Mouse (Mus musculus): ENCODE measurements at regions not wholly inside any gene's neighbourhood (a gene's known extent, or its start where the extent isn't known, plus 50 kb on each side); places are given as distances from the start of the nearest gene placed in this dataset.
A peak's percentile ranks its signal among the peaks of the same experiment; 100 is the strongest.
"Not testable (repeated sequence)": the region's sequence is repeated elsewhere in the genome, so short reads cannot be mapped to it uniquely, and the experiment has no call there.

DNA sequence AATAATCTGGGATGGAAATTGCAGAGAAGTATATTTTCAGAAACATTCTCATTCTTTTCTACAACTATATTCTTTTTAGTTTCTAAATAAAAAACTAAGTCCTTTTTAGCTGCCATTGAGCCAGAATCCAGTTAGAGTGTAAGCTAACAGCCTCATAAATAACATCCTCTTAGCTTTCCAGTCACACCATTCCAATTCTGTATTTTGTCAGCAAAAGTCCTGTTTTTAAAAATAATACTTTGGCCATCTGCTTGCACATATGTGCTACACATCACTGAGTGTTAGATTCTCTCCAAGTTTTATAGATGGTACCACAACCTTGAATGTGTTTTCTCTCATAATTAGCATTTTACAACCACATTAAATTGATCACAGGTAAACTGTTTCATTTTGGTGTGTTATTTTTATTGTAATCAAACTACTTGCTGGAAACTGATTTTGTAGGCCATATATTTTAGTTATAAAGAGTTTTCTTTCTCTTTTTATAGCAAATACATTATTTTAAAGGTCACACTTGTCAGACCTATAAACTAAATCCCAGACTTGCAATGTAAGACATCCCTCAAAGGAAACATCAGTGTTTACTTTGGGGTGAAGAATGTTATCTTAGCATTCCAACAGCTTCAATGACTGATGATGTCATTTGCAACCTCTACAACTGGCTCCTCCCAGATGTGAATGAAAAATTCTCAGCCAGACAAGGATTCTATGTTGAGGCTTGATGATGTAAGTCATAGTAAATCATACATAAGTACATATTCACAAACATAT, 1878.9 kb upstream of the Flrt2 start:
- ATAC-seq (replicated peaks) = peak; percentile 51; the same call in 1 of the 2 replicates
- no peaks in the 10 kb centered on the region for H3K36me3 ChIP-seq

DNA sequence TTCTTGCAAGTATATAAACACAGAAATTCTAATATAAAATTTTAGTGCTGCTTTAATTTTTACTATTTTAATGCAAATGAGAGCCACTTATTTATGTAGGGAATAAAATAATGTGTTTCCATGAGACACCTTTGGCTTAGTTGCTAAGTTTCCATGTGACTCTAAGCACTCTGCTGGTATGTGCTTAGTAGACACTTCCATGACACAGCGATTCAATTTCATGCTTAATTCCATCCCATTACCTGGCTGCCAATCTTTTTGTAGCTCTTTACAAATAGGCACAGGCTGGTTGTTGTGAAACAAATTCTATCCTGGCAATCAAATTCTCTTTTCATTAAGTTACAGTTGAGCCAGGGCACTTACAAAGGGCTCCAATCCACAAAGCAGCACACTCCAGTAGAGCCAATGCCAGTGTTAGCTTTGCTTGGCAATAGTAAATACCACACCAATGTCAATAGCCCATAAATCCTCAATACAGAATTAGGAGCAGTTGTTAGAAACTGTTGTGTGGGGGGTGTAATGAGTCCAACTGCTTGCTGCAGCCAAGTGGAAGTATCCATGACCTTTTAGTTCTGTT, 1841.0 kb upstream of the Flrt2 start:
- no peaks in the 10 kb centered on the region for H3K27me3 ChIP-seq
- no peak overlapping the region for H3K27ac ChIP-seq (replicated peaks)
- no peak overlapping the region for H3K9ac ChIP-seq (replicated peaks)
- no peaks in the 10 kb centered on the region for H3K9me3 ChIP-seq
- ATAC-seq (replicated peaks) = peak; percentile 92
- no peak overlapping the region for H3K4me3 ChIP-seq
- WGBS = 18% methylated on average over 1 of the region's 1 CpGs
- no peak overlapping the region for H3K4me2 ChIP-seq (replicated peaks)
- H3K36me3 ChIP-seq = no peaks in the 10 kb centered on the region
- H3K4me1 ChIP-seq = peaks cover 9% of the 10 kb centered on the region; the same call in 1 of the 2 replicates

More for the DNA sequence above, 1878.9 kb upstream of the Flrt2 start:
- Histone ChIP-seq H3K27ac (replicated peaks) (no peak overlapping the region), H3K4me1 (no peaks in the 10 kb centered on the region), H3K27me3 (no peaks in the 10 kb centered on the region), H3K9me3 (no peaks in the 10 kb centered on the region), H3K9ac (replicated peaks) (no peak overlapping the region), H3K4me3 (no peak overlapping the region), H3K4me2 (replicated peaks) (no peak overlapping the region)

DNA sequence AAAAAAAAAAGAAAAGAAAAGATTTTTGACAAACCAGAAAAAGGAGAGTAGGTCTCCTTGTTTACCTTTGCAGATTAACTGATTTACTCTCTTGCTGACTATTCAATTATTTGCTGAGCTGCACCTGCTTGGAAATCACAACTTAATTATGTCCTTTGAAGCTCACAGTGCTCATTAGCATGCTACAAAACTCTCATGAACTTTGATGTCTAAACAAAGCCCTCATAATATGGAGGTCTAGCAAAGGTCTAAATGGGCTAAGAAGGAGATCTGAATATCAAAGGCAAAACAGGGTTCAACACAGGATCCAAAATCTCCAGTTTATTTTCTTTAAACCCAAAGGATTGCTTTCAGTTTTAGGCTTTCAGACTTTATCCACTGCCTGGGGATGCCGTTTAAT, 1840.4 kb upstream of the Flrt2 start:
- 4% methylated on average over 1 of the region's 1 CpGs for WGBS
- Histone ChIP-seq H3K9ac (replicated peaks) (no peak overlapping the region), H3K4me3 (no peak overlapping the region), H3K4me2 (replicated peaks) (no peak overlapping the region), H3K4me1 (peaks cover 9% of the 10 kb centered on the region; the same call in 1 of the 2 replicates), H3K27ac (replicated peaks) (no peak overlapping the region), H3K9me3 (no peaks in the 10 kb centered on the region), H3K27me3 (no peaks in the 10 kb centered on the region), H3K36me3 (no peaks in the 10 kb centered on the region)
- ATAC-seq (replicated peaks) = 0 out of 2 replicates have a peak, but pooled peaks have one; percentile 41

DNA sequence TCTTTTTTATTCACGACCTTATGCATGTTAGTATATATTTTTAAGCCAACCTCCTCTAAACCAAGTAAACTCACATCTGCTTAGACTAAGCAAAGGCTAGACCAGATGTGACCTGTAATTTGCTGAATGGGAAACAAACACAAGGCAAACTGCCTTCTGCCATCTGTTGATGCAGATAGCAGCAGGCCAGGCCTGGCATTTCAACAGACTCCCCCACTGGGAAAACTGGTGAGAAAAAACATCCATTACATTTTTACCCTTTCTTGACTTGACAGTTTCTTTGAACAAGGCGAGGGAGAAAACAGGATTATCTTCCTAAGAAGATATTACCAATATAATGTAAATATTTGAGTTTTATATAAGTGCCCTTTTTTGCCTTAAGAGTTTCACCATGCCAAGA, 1806.1 kb upstream of the Flrt2 start:
- no peak overlapping the region for H3K4me2 ChIP-seq (replicated peaks)
- H3K9me3 ChIP-seq = no peaks in the 10 kb centered on the region
- no peak overlapping the region for H3K4me3 ChIP-seq
- H3K36me3 ChIP-seq = no peaks in the 10 kb centered on the region
- ATAC-seq (replicated peaks) = no peak
- no peaks in the 10 kb centered on the region for H3K27me3 ChIP-seq
- no peak overlapping the region for H3K9ac ChIP-seq (replicated peaks)
- H3K27ac ChIP-seq (replicated peaks) = no peak overlapping the region
- 70% methylated on average over 2 of the region's 2 CpGs for WGBS
- no peaks in the 10 kb centered on the region for H3K4me1 ChIP-seq

DNA sequence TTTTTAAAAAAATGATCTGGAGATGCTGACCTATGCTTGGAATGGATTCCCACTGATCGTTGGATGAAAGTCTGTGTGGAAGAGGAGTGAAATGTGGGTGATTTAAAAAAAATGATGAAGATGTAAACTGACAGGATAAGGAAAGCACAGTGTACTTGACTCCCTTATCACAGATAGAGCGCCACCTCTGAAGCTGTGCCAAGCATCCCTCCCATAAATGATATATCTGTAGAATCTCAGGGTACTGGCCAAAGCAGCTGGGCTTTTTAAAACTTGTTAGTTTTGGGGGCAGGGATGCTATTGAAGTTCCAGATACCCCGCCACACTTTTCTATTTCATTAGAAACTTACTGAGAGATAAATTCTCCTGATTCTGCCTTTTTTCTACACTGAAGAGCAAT, 1801.9 kb upstream of the Flrt2 start:
- no peaks in the 10 kb centered on the region for H3K27me3 ChIP-seq
- no peak overlapping the region for H3K4me2 ChIP-seq (replicated peaks)
- no peak overlapping the region for H3K4me3 ChIP-seq
- H3K9ac ChIP-seq (replicated peaks) = no peak overlapping the region
- no peak for ATAC-seq (replicated peaks)
- H3K27ac ChIP-seq (replicated peaks) = no peak overlapping the region
- no peaks in the 10 kb centered on the region for H3K4me1 ChIP-seq
- 94% methylated on average over 3 of the region's 3 CpGs for WGBS
- H3K9me3 ChIP-seq = no peaks in the 10 kb centered on the region
- no peaks in the 10 kb centered on the region for H3K36me3 ChIP-seq

DNA sequence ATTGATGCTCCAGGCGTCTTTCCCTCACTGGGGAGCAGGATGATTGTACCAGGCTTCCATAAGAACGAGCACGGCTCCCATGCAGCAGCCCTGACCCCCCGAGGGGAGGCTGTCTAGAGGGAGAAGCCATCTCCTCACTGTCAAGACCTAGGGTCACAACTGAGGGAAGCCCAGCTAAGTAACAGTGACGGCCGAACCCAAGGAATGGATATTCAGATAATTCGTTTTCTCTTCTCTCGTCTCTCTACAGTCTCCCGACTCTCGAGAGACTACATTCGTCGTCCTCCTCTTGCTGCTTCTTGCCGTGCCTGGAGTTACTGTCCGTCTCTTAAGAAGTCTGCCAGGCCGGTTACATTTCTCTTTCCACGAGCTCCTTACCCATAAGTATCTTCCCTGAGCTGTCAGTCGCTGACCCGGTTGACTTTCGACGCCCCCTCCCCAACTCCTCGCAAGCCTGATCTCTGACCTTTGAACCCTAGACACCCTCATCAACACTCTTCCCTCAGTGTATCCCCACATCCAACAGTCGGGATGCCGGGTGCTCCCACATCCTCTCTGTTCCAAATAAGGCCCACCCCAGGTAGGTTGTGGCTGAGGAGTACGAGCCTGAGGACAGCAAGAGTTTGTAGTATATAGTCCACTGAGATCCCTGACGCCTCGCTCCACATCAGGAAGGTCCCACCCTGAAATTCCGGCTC, 1763.3 kb upstream of the Flrt2 start:
- peak; percentile 89 for ATAC-seq (replicated peaks)
- not testable (repeated sequence) for H3K4me2 ChIP-seq (replicated peaks); H3K27ac ChIP-seq (replicated peaks); H3K4me1 ChIP-seq; H3K4me3 ChIP-seq; H3K9me3 ChIP-seq; H3K36me3 ChIP-seq; H3K27me3 ChIP-seq; H3K9ac ChIP-seq (replicated peaks)
- WGBS = 91% methylated on average over 2 of the region's 27 CpGs

DNA sequence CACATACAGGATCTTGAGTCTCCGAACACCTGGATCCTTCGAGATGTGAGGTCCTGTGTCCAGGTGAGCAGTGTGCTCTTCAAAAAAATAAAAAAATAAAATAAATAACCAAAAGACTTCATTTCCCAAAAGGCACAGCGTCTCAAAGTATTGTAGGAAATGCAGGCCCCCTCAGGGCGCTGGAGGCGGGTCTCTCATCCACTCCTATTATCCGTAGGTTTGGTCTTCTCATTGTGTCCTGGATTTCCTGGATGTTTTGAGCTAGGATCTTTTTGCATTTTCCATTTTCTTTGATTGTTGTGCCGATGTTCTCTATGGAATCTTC, 1762.8 kb upstream of the Flrt2 start:
- not testable (repeated sequence) for H3K27ac ChIP-seq (replicated peaks); H3K4me1 ChIP-seq; H3K36me3 ChIP-seq; H3K4me2 ChIP-seq (replicated peaks); H3K9ac ChIP-seq (replicated peaks); H3K27me3 ChIP-seq; H3K9me3 ChIP-seq; H3K4me3 ChIP-seq
- peak; percentile 64 for ATAC-seq (replicated peaks)
- WGBS = 90% methylated on average over 5 of the region's 7 CpGs

DNA sequence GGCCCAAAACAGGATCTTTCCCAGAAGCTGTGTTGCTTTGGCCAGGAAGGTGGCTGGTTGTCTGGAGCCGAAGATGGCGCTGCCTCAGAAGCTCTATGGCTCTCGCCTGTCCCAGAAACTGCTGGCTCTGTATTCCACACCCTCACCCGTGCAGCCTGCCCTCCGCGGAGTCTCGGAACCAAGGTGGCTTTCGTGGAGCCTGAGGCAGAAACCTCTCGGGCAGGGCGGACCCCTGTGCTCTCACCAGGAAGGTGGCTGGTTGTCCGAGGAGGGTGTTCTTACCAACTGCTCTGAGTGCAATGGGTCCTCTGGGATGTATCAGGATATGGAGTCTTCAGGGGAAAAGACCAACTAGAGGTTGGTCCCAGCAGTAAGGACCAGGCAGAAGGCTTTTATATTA, 1761.8 kb upstream of the Flrt2 start:
- not testable (repeated sequence) for H3K4me2 ChIP-seq (replicated peaks); H3K36me3 ChIP-seq; H3K27me3 ChIP-seq; H3K4me1 ChIP-seq; ATAC-seq (replicated peaks); H3K9me3 ChIP-seq; H3K4me3 ChIP-seq; H3K27ac ChIP-seq (replicated peaks); H3K9ac ChIP-seq (replicated peaks)
- WGBS = 93% methylated on average over 11 of the region's 11 CpGs

DNA sequence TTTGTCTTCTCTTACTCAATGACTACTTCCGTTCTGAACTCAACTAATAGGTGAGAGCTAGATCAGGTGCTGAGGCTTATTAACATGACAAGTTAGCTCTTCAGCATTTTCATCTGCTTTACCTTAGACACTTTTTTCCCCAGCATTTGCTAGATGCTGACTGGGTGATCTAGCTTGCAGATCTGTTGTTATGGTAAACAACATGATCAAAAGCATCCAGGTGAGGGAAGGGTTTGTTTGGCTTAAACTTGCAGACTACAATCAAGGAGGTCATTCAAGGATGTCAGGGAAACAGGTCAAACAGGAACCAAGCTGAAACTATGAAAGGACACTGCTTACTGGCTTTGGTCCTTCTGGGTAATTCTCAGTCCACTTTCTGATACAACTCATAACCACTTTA, 1731.2 kb upstream of the Flrt2 start:
- WGBS = 91% methylated on average over 1 of the region's 1 CpGs
- no peak overlapping the region for H3K27ac ChIP-seq (replicated peaks)
- H3K36me3 ChIP-seq = no peaks in the 10 kb centered on the region
- no peak for ATAC-seq (replicated peaks)
- no peaks in the 10 kb centered on the region for H3K4me1 ChIP-seq
- H3K9ac ChIP-seq (replicated peaks) = no peak overlapping the region
- no peaks in the 10 kb centered on the region for H3K9me3 ChIP-seq
- H3K4me3 ChIP-seq = no peak overlapping the region
- H3K4me2 ChIP-seq (replicated peaks) = no peak overlapping the region
- no peaks in the 10 kb centered on the region for H3K27me3 ChIP-seq

DNA sequence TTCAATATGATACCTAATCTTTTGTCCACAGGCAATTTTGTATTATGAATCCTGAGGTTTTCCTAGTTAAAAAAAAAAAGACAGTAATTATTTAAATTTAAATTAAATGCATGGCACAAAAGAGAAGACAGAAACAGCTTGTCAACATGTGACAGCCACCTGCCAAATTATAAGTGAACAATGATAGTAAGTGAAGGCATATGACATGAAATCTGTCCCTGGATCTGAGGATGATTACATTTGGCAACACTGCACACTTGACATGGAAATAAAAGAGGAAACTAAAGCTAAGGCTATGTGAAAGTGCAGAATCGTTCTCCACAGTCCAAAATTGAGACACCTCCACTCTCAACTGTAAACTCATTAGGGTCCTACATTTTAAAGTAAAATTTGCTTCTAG, 1710.7 kb upstream of the Flrt2 start:
- Histone ChIP-seq H3K9me3 (no peaks in the 10 kb centered on the region), H3K27me3 (no peaks in the 10 kb centered on the region), H3K4me1 (no peaks in the 10 kb centered on the region), H3K4me2 (replicated peaks) (no peak overlapping the region), H3K36me3 (no peaks in the 10 kb centered on the region), H3K27ac (replicated peaks) (no peak overlapping the region), H3K4me3 (no peak overlapping the region), H3K9ac (replicated peaks) (no peak overlapping the region)
- 41% methylated on average over 1 of the region's 1 CpGs for WGBS
- ATAC-seq (replicated peaks) = peak; percentile 63; the same call in 1 of the 2 replicates

DNA sequence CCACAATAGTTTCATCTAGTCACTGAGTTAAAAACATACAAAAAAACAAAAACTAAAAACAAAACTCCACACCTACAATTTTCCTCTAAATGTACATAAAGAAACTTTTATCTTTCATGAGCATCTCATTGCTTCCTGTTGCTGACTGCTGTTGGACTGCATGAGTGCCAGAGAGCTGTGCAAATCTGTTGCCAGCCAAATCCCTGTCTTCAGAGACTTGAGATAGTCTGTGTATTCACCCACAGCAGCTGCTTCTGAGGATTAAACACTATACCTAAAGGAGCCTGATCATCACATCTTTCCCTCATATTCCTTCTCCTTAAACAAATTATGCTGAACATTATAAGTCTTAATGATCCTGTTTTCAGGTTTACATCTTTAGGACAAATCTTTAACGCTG, 1700.5 kb upstream of the Flrt2 start:
- Histone ChIP-seq H3K36me3 (no peaks in the 10 kb centered on the region), H3K9me3 (no peaks in the 10 kb centered on the region), H3K4me2 (replicated peaks) (no peak overlapping the region), H3K4me3 (no peak overlapping the region), H3K4me1 (no peaks in the 10 kb centered on the region), H3K9ac (replicated peaks) (no peak overlapping the region), H3K27me3 (no peaks in the 10 kb centered on the region), H3K27ac (replicated peaks) (no peak overlapping the region)
- no peak for ATAC-seq (replicated peaks)
- 91% methylated on average over 1 of the region's 1 CpGs for WGBS

DNA sequence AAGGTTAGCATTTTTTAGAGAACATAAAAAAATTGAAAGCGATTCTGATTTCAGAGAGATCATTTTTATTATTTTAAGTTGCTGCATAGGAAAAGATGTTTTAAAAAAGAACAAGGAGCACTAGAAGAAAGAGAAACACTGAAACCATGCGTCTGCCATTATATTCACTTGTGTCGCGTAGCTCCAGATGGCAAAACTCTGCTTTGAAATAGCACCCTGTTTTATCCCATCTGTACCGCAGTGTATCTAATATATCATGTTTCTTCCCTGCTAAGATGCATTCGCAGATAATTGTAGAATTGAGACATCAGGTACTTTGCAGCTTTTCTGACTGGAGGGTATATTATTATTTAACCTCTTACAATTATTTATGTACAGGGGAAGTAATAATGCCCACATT, 1698.2 kb upstream of the Flrt2 start:
- no peak overlapping the region for H3K4me2 ChIP-seq (replicated peaks)
- WGBS = 68% methylated on average over 6 of the region's 6 CpGs
- H3K27ac ChIP-seq (replicated peaks) = no peak overlapping the region
- H3K27me3 ChIP-seq = no peaks in the 10 kb centered on the region
- no peak overlapping the region for H3K9ac ChIP-seq (replicated peaks)
- H3K36me3 ChIP-seq = no peaks in the 10 kb centered on the region
- ATAC-seq (replicated peaks) = peak; percentile 71; the same call in 1 of the 2 replicates
- no peak overlapping the region for H3K4me3 ChIP-seq
- no peaks in the 10 kb centered on the region for H3K9me3 ChIP-seq
- H3K4me1 ChIP-seq = no peaks in the 10 kb centered on the region
